Mouse (Mus musculus) lung, postnatal 0 days (tissue): Measurements from ENCODE around the gene Map1lc3b. TPM values are rescaled to one million over a fixed set of nuclear protein-coding genes. Genes with fewer than 3 reads are reported as not detected.
A peak's percentile ranks its signal among the peaks of the same experiment; 100 is the strongest.

Experiments used
- ATAC-seq: fragments of 200-750 bp; cut with Nextera tagmentation; 2 replicates; pipeline ENCODE4 v1.8.0; 2017; ENCODE audit warnings: moderate library complexity
- DNase-seq: peaks from one replicate; pipeline ENCODE4 v3.0.0-alpha.2; 2016; ENCODE audit warnings: low spot score
- H3K27ac ChIP-seq: fragments of 300-500 bp; sonication (generic); 2 replicates; pipeline ENCODE4 v1.5.1; 2014; ENCODE audit warnings: antibody characterized with exemption, mild to moderate bottlenecking, low read length, mixed read lengths
- H3K27me3 ChIP-seq: fragments of 300-500 bp; sonication (generic); replicated peaks from 2 replicates; pipeline ENCODE4 v1.6.1; 2014; ENCODE audit warnings: low read length, mixed read lengths; ENCODE audit not compliant: insufficient read depth
- H3K36me3 ChIP-seq: fragments of 300-500 bp; sonication (generic); 2 replicates; pipeline ENCODE4 v1.6.1; 2014; ENCODE audit warnings: low read length, mixed read lengths; ENCODE audit not compliant: insufficient read depth
- H3K4me1 ChIP-seq: fragments of 300-500 bp; sonication (generic); 2 replicates; pipeline ENCODE4 v1.6.1; 2014; ENCODE audit warnings: antibody characterized with exemption, low read depth, low read length, mixed read lengths; ENCODE audit not compliant: insufficient read depth
- H3K4me2 ChIP-seq: fragments of 300-500 bp; sonication (generic); replicated peaks from 2 replicates; pipeline ENCODE4 v1.6.1; 2014; ENCODE audit warnings: low read depth, mild to moderate bottlenecking, low read length, moderate library complexity, mixed read lengths
- H3K4me3 ChIP-seq: fragments of 300-500 bp; sonication (generic); 2 replicates; pipeline ENCODE4 v1.5.1; 2014; ENCODE audit warnings: low read depth, low read length
- H3K9ac ChIP-seq: fragments of 300-500 bp; sonication (generic); replicated peaks from 2 replicates; pipeline ENCODE4 v1.6.1; 2014; ENCODE audit warnings: low read depth, mild to moderate bottlenecking
- H3K9me3 ChIP-seq: fragments of 300-500 bp; sonication (generic); 2 replicates; pipeline ENCODE4 v1.6.1; 2016; ENCODE audit warnings: low read length, mixed read lengths
- CTCF ChIP-seq: IDR thresholded peaks from 2 replicates; pipeline ENCODE4 v1.5.1; 2016; ENCODE audit warnings: antibody characterized with exemption, mild to moderate bottlenecking
- EP300 ChIP-seq: IDR thresholded peaks from 2 replicates; pipeline ENCODE4 v1.6.1; 2016; ENCODE audit warnings: antibody characterized with exemption, mild to moderate bottlenecking, control low read depth
- WGBS: fragments of 180-500 bp; shearing (Covaris S2); extraction: QIAGEN DNeasy Blood & Tissue Kit; methylation state at CpG from one replicate; pipeline ENCODE4 v1.1.7; 2014; 5-methylcytosine and 5-hydroxymethylcytosine counted together
- polyA plus RNA-seq: library from polyadenylated mRNA; unstranded; fragments of >200 nt; fragmentation: Nextera tagmentation; extraction: Ambion mirVana; gene quantifications from 2 replicates; pipeline ENCODE4 v1.2.1, GENCODE M21; 2015

The Map1lc3b gene
- polyA plus RNA-seq, 1 experiment from 2014 or later: 449 TPM

GRCm38 (mm10) chr8:121570335-121570734 is 19.8 kb upstream of the Map1lc3b start:
- peak; percentile 76 for DNase-seq
- WGBS: 37% methylated on average over 21 of the region's 21 CpGs
- Histone ChIP-seq H3K4me2 (peak overlapping the region; percentile 47), H3K36me3 (no peaks in the 10 kb centered on the region), H3K4me1 (peaks cover 4% of the 10 kb centered on the region; the same call in 1 of the 2 replicates), H3K4me3 (peak overlapping the region; percentile 5; the same call in 1 of the 2 replicates), H3K27me3 (no peaks in the 10 kb centered on the region), H3K9ac (no peak overlapping the region), H3K9me3 (no peaks in the 10 kb centered on the region), H3K27ac (peak overlapping the region; percentile 63)
- TF ChIP-seq CTCF (no peak), EP300 (no peak)
- peak; percentile 63 for ATAC-seq

GRCm38 (mm10) chr8:121570801-121571200 is 19.4 kb upstream of the Map1lc3b start:
- TF ChIP-seq CTCF: no peak
- no peak for TF ChIP-seq EP300
- ATAC-seq (peak; percentile 11; the same call in 1 of the 2 replicates), DNase-seq (peak; percentile 36)
- peak overlapping the region; percentile 5; the same call in 1 of the 2 replicates for H3K4me3 ChIP-seq
- peaks cover 4% of the 10 kb centered on the region; the same call in 1 of the 2 replicates for H3K4me1 ChIP-seq
- no peaks in the 10 kb centered on the region for H3K9me3 ChIP-seq
- H3K27ac ChIP-seq: peak overlapping the region; percentile 63
- H3K9ac ChIP-seq: no peak overlapping the region
- peak overlapping the region; percentile 47 for H3K4me2 ChIP-seq
- 50% methylated on average over 17 of the region's 17 CpGs for WGBS
- no peaks in the 10 kb centered on the region for H3K36me3 ChIP-seq
- no peaks in the 10 kb centered on the region for H3K27me3 ChIP-seq

- no peak overlapping the region for H3K27ac ChIP-seq
- H3K27me3 ChIP-seq: no peaks in the 10 kb centered on the region
- 74% methylated on average over 7 of the region's 7 CpGs for WGBS
- no peak overlapping the region for H3K4me3 ChIP-seq
- H3K9me3 ChIP-seq: no peaks in the 10 kb centered on the region
- DNase-seq (no peak), ATAC-seq (no peak)
- no peak for TF ChIP-seq EP300
- no peak for TF ChIP-seq CTCF
- no peak overlapping the region for H3K9ac ChIP-seq
- H3K4me1 ChIP-seq: peaks cover 4% of the 10 kb centered on the region; the same call in 1 of the 2 replicates
- no peak overlapping the region for H3K4me2 ChIP-seq
- no peaks in the 10 kb centered on the region for H3K36me3 ChIP-seq
Observed at GRCm38 (mm10) chr8:121572121-121572520, 18.0 kb upstream of the Map1lc3b start.

GRCm38 (mm10) chr8:121573275-121573674 is 16.9 kb upstream of the Map1lc3b start:
- peak; percentile 90 for DNase-seq
- peak; percentile 47 for TF ChIP-seq CTCF
- peak; percentile 65 for TF ChIP-seq EP300
- Histone ChIP-seq H3K27me3 (no peaks in the 10 kb centered on the region), H3K36me3 (no peaks in the 10 kb centered on the region), H3K27ac (no peak overlapping the region), H3K4me3 (no peak overlapping the region), H3K4me2 (no peak overlapping the region), H3K9me3 (no peaks in the 10 kb centered on the region), H3K9ac (no peak overlapping the region), H3K4me1 (peaks cover 10% of the 10 kb centered on the region)
- ATAC-seq: peak; percentile 89
- 17% methylated on average over 3 of the region's 3 CpGs for WGBS

- no peaks in the 10 kb centered on the region for H3K9me3 ChIP-seq
- ATAC-seq (no peak), DNase-seq (no peak)
- H3K36me3 ChIP-seq: no peaks in the 10 kb centered on the region
- no peaks in the 10 kb centered on the region for H3K27me3 ChIP-seq
- peaks cover 20% of the 10 kb centered on the region for H3K4me1 ChIP-seq
- WGBS: 86% methylated on average over 3 of the region's 3 CpGs
- no peak overlapping the region for H3K27ac ChIP-seq
- TF ChIP-seq EP300 (no peak), CTCF (no peak)
- H3K9ac ChIP-seq: no peak overlapping the region
- no peak overlapping the region for H3K4me3 ChIP-seq
- H3K4me2 ChIP-seq: no peak overlapping the region
Observed at GRCm38 (mm10) chr8:121575661-121576060, 14.5 kb upstream of the Map1lc3b start.

- no peak for ATAC-seq
- DNase-seq: peak; percentile 26
- Histone ChIP-seq H3K4me1 (peaks cover 24% of the 10 kb centered on the region), H3K4me3 (peak overlapping the region; percentile 82), H3K9me3 (no peaks in the 10 kb centered on the region), H3K4me2 (peak overlapping the region; percentile 95), H3K36me3 (no peaks in the 10 kb centered on the region), H3K27ac (peak overlapping the region; percentile 62), H3K27me3 (no peaks in the 10 kb centered on the region), H3K9ac (peak overlapping the region; percentile 66)
- 3% methylated on average over 44 of the region's 44 CpGs for WGBS
- TF ChIP-seq EP300: no peak
- TF ChIP-seq CTCF: no peak
Observed at GRCm38 (mm10) chr8:121577751-121578675, 12.1 kb upstream of the Map1lc3b start.
